Mouse (Mus musculus) cerebellum, adult 9-10 months (tissue): ENCODE data around the gene Iqcc.

Experiments used
- DNase-seq: peaks from one replicate; pipeline ENCODE4 v3.0.0; 2022

The Iqcc gene

GRCm38 (mm10) chr4:129576863-129577491 lies 41.9 kb downstream of the Iqcc start:
- no peak for DNase-seq

GRCm38 (mm10) chr4:129575171-129575844 lies 43.6 kb downstream of the Iqcc start:
- no peak for DNase-seq

GRCm38 (mm10) chr4:129573430-129573829 lies 45.5 kb downstream of the Iqcc start, which contains the start of gene Lck:
Gene Lck (minus strand): TSS chr4:129573641.
- no peak for DNase-seq

GRCm38 (mm10) chr4:129573093-129573370 lies 45.9 kb downstream of the Iqcc start:
- no peak for DNase-seq

DNA sequence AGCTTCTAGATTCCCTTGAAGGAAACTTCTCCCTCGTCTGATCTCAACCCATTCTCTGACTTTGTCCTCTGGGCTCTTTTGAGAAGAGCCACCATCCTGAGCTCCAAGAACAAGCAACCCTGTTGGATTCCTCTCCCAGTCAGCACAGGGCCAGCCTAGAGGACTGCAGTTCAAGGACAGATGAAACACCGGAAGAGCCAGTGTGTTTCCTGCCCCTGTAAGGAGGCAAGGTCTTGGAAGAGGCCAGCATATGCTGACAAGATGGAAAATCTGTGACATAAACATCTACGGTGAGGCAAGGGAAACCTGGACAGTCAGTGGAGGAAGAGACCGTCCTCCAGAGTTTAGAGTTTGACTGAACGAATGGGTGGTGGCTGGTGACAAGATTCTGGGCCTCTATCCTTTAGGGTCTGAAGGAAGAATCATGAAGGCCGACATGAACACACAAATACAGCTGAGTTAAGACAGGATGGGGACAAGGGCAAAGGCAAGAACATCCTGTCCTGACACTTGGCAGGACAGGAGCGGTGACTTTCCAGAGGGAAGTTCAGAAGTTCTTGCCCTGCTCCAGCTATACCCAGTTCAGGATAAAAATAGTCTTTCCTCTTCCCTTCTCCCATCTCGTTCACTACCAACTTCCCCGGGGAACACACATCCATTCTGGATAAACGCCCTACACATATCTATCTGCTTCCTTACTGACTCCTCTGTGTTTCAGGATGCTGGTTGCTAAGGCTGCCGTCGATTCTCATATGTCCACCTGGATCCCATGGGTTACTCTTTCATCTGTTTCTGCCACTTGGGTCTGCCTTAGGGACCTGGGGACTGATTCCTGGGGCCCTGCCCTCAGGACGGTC lies 46.4 kb downstream of the Iqcc start:
- no peak for DNase-seq

- DNase-seq, result no peak
Observed at GRCm38 (mm10) chr4:129571551-129572084, 47.3 kb downstream of the Iqcc start.

DNA sequence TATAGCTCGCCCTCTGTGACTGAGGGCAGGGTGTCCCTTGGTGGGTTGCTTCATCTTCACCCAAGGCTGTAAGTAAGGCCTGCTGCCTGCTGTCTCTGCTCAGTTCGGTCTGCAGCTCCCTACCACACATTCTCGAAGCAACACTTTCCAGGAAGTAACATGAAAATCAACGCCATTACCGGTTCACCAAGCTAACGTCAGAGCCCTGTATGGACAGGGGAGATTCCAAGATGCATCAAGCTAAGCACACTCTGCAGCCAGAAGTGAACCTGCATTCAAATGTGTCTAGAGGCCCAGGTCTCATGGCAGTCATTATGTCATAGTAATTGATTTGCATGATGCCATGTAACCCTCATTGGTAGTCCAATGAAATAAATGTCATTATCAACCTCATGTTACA lies 48.9 kb downstream of the Iqcc start:
- no peak for DNase-seq

DNA sequence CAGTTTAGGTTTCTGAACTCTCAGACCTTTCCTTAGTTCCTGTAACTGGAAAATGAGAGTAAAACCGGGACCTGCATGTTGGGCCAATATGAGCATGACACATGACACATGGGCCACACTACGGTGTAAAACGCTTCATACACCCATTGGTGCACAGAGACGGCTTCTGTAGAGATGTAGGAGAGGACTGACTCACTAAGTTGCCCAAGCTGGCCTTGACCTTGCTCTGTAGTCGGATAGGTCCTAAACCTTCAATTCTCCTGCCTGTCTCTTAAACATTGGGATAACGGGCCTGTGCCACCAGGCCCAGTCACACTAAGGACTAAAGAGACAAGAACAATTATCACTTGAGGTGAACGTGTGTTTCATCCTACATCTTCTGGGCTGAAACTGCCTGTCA lies 50.5 kb downstream of the Iqcc start:
- DNase-seq, result no peak

DNA sequence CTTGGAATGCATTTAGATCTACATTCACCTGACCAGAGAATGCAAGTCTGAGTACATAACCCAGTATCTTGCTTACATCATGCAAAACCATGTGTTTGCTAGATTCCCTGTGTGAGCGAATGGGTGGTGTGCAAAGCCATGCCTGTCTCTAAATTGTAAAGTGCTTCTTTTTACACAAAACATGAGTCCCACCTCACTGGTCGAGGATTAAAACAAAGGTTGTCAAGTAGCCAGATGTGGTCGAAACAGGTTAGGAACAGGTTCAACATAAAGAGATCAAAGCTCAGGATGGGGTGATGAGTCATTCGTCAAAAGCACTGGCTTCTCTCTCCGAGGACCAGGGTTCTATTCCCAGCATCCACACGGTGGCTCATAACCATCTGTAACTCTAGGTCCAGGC lies 53.8 kb downstream of the Iqcc start:
- DNase-seq, result no peak
